Mouse (Mus musculus) brain, embryonic 18.5 days (tissue): ENCODE data around the gene Kmt2e.
A peak's percentile ranks its signal among the peaks of the same experiment; 100 is the strongest.
"Not testable (repeated sequence)": the region's sequence is repeated elsewhere in the genome, so short reads cannot be mapped to it uniquely, and the experiment has no call there.

Experiments
- DNase-seq: peaks from one replicate; pipeline ENCODE4 v3.0.0-alpha.2; 2012; ENCODE audit warnings: low read depth, low spot score

Gene Kmt2e

GRCm38 (mm10) chr5:23431948-23432707 is 2.1 kb upstream of the Kmt2e start:
- DNase-seq: no peak

- DNase-seq: peak; percentile 97
Observed at GRCm38 (mm10) chr5:23432708-23433645, 1.3 kb upstream of the Kmt2e start.

- DNase-seq: no peak
Observed at GRCm38 (mm10) chr5:23434598-23435481, 599 bp downstream of the Kmt2e start.

- no peak for DNase-seq
Observed at GRCm38 (mm10) chr5:23435482-23436125, 1.4 kb downstream of the Kmt2e start.

- DNase-seq: no peak
Observed at GRCm38 (mm10) chr5:23436735-23437134, 2.5 kb downstream of the Kmt2e start.

- DNase-seq: no peak
Observed at GRCm38 (mm10) chr5:23439857-23440256, 5.6 kb downstream of the Kmt2e start.

- DNase-seq: no peak
Observed at GRCm38 (mm10) chr5:23440572-23440971, 6.3 kb downstream of the Kmt2e start.

- DNase-seq: no peak
Observed at GRCm38 (mm10) chr5:23441916-23442315, 7.7 kb downstream of the Kmt2e start.

- DNase-seq: no peak
Observed at GRCm38 (mm10) chr5:23444411-23444810, 10.2 kb downstream of the Kmt2e start.

GRCm38 (mm10) chr5:23453561-23453960 is 19.3 kb downstream of the Kmt2e start:
- not testable (repeated sequence) for DNase-seq

- no peak for DNase-seq
Observed at GRCm38 (mm10) chr5:23461688-23462087, 27.4 kb downstream of the Kmt2e start.

- no peak for DNase-seq
Observed at GRCm38 (mm10) chr5:23464247-23464646, 30.0 kb downstream of the Kmt2e start.

- DNase-seq: no peak
Observed at GRCm38 (mm10) chr5:23464743-23465142, 30.5 kb downstream of the Kmt2e start.

- DNase-seq: no peak
Observed at GRCm38 (mm10) chr5:23466546-23466945, 32.3 kb downstream of the Kmt2e start.

GRCm38 (mm10) chr5:23473098-23473873 is 39.0 kb downstream of the Kmt2e start:
- DNase-seq: no peak

- no peak for DNase-seq
Observed at GRCm38 (mm10) chr5:23483811-23484210, 49.6 kb downstream of the Kmt2e start.

- no peak for DNase-seq
Observed at GRCm38 (mm10) chr5:23489231-23489630, 55.0 kb downstream of the Kmt2e start.

GRCm38 (mm10) chr5:23490797-23491196 is 56.6 kb downstream of the Kmt2e start:
- no peak for DNase-seq

- no peak for DNase-seq
Observed at GRCm38 (mm10) chr5:23496396-23496795, 62.2 kb downstream of the Kmt2e start.

GRCm38 (mm10) chr5:23496933-23497332 is 62.7 kb downstream of the Kmt2e start:
- DNase-seq: no peak
